Mouse (Mus musculus): ENCODE data around the gene Flt4.

Gene Flt4

GRCm38 (mm10) chr11:49697779-49698178, 88.7 kb downstream of the Flt4 start:
- CTCF ChIA-PET, result no interaction called here

- CTCF ChIA-PET, result no interaction called here
Measured at GRCm38 (mm10) chr11:49699079-49699478, 90.0 kb downstream of the Flt4 start.

- CTCF ChIA-PET, result no interaction called here
Measured at GRCm38 (mm10) chr11:49702014-49702413, 93.0 kb downstream of the Flt4 start.
